Mouse (Mus musculus) right cerebral cortex, postnatal 25 days (tissue): ENCODE measurements around the gene Rab42.

ENCODE experiments used
- DNase-seq: peaks from one replicate; pipeline ENCODE4 v3.0.0; 2022

The Rab42 gene

GRCm38 (mm10) chr4:132302939-132303479 lies at the start of gene Rab42:
Gene Rab42, minus strand, starts transcription at chr4:132303385.
- peak; percentile 54 for DNase-seq

- DNase-seq: peak; percentile 17
These were observed 49.6 kb upstream of the Rab42 start for GRCm38 (mm10) chr4:132352739-132353138.

- DNase-seq: no peak
These were observed 48.2 kb upstream of the Rab42 start for GRCm38 (mm10) chr4:132351401-132351800.

- no peak for DNase-seq
These were observed 47.7 kb upstream of the Rab42 start for GRCm38 (mm10) chr4:132350854-132351253.

GRCm38 (mm10) chr4:132350123-132350740 lies 47.0 kb upstream of the Rab42 start:
- DNase-seq: no peak

- DNase-seq: no peak
These were observed 46.4 kb upstream of the Rab42 start for GRCm38 (mm10) chr4:132349495-132350122.

- no peak for DNase-seq
These were observed 43.5 kb upstream of the Rab42 start for GRCm38 (mm10) chr4:132346661-132347060.

- no peak for DNase-seq
These were observed 43.1 kb upstream of the Rab42 start for GRCm38 (mm10) chr4:132346261-132346660.

GRCm38 (mm10) chr4:132345843-132346212 lies 42.6 kb upstream of the Rab42 start:
- no peak for DNase-seq

GRCm38 (mm10) chr4:132345135-132345842 lies 42.1 kb upstream of the Rab42 start:
- peak; percentile 91 for DNase-seq

GRCm38 (mm10) chr4:132344403-132345134 lies 41.4 kb upstream of the Rab42 start:
- DNase-seq: peak; percentile 7

GRCm38 (mm10) chr4:132341451-132341850 lies 38.3 kb upstream of the Rab42 start:
- DNase-seq: no peak

- DNase-seq: no peak
These were observed 35.8 kb upstream of the Rab42 start for GRCm38 (mm10) chr4:132338943-132339342.

- DNase-seq: no peak
These were observed 29.7 kb upstream of the Rab42 start for GRCm38 (mm10) chr4:132332880-132333279.

- no peak for DNase-seq
These were observed 28.8 kb upstream of the Rab42 start for GRCm38 (mm10) chr4:132331960-132332359.

GRCm38 (mm10) chr4:132329835-132330354 lies 26.7 kb upstream of the Rab42 start:
- no peak for DNase-seq

GRCm38 (mm10) chr4:132329115-132329834 lies 26.1 kb upstream of the Rab42 start, which contains the start of gene Trnau1ap:
Gene Trnau1ap, minus strand, starts transcription at chr4:132329538.
- DNase-seq: peak; percentile 86

- DNase-seq: no peak
These were observed 25.3 kb upstream of the Rab42 start for GRCm38 (mm10) chr4:132328391-132328982.

GRCm38 (mm10) chr4:132326481-132326880 lies 23.3 kb upstream of the Rab42 start:
- DNase-seq: no peak

GRCm38 (mm10) chr4:132315711-132316110 lies 12.5 kb upstream of the Rab42 start:
- no peak for DNase-seq

GRCm38 (mm10) chr4:132312627-132313026 lies 9.4 kb upstream of the Rab42 start:
- no peak for DNase-seq

- no peak for DNase-seq
These were observed 8.6 kb upstream of the Rab42 start for GRCm38 (mm10) chr4:132311801-132312200.
